Mouse (Mus musculus) cerebellum, adult (tissue): ENCODE results near the gene Tnfsf11.

Source experiments
- ATAC-seq: cut with Nextera tagmentation; 2 replicates; pipeline ENCODE4 v1.9.2; 2017; ENCODE audit warnings: mild to moderate bottlenecking, moderate library complexity, mixed read lengths; ENCODE audit not compliant: insufficient number of reproducible peaks, low FRiP score, low TSS enrichment

Gene Tnfsf11

DNA sequence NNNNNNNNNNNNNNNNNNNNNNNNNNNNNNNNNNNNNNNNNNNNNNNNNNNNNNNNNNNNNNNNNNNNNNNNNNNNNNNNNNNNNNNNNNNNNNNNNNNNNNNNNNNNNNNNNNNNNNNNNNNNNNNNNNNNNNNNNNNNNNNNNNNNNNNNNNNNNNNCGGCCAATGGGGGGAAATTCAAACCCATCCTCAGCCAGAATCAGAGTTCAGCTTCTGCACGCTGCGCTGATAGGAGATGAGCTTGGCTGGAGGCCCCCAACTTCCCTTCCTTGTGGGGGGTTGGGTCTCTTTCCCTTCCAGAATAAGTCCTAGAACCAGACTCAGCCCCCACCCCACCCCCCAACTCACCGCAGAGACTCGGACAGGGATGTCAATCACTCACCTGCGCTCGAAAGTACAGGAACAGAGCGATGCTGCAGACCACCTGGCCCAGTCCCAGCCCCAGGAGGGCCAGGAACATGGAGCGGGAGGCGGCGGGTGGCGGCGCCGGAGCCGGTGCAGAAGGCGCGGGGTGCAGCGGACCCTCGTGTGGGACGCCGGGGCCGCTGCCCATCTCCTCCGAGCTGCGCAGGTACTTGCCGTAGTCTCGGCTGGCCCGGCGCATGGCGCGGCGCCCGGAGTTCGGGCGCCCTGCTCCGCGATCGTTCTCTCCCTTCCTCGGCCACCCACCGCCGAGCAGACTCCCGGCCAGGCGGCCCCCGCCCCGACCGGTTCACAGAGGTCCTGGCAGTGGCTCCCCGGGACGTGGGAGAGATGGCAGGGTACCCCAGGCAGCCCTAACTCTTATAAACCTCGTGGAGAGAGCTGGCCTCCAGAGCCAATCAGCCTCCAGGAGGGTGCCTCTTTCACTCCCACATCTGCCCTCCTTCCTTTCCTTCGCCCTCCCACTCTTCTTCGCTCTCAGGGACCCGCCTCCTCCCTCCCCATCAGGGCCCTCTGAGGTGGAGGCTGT is at the start of gene Tnfsf11:
Gene Tnfsf11 (minus strand): TSS at position 758 of the 952 bp plus-strand sequence.
- no peak for ATAC-seq

DNA sequence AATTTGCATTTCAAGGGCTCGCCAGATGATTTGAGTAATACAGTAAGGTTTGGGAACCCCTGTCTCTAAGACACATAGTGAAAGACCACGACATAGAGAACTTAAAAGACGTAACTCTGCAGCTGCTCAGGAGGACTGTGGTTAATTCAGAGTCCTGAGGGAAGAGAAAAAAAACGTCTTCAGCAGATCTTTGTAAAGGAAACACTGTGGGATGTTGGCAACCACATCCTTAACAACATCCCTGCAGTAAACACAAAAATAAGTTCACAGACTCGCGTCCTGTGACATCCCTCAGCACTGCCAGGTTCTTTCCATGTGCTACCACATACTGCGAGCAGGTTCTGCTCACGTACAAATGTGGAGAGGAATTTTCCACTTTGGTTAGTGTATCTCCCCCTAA is 48.9 kb upstream of the Tnfsf11 start:
- no peak for ATAC-seq

DNA sequence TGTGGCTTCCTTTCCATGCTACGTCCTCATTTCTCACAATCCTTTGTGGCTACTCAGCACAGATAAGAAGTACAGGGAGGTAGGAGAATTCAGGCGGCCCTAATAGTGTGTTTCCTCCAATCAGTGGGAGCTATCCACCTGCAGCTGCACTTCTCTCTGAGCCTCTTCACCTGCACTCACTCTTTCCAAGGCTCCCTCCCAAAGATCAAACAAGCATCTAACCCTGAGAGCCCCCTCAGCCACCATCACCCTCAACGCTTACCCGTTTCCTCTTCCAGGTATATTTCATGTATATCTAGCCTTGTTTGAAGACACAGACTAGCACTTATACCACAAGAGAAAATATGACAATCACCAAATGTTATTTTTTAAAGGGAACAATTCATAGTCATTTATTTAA is 47.5 kb upstream of the Tnfsf11 start:
- ATAC-seq = no peak

DNA sequence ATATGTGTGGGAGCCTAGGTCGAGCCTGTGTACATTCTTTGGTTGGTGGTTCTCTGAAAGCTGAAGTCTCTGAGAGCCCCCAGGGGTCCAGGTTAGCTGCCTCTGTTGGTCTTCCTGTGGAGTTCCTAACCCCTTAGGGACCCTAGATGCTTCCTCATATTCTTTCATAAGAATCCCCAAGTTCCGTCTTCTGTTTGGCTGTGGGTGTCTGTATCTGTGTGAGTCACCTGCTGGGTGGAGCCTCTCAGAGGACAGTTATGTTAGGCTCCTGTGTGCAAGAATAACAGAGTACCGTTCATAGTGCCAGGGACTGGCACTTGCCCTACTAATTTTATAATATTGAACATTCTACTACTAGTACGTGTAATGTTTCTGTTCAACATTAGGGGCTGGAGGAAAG is 45.0 kb upstream of the Tnfsf11 start:
- ATAC-seq = no peak

DNA sequence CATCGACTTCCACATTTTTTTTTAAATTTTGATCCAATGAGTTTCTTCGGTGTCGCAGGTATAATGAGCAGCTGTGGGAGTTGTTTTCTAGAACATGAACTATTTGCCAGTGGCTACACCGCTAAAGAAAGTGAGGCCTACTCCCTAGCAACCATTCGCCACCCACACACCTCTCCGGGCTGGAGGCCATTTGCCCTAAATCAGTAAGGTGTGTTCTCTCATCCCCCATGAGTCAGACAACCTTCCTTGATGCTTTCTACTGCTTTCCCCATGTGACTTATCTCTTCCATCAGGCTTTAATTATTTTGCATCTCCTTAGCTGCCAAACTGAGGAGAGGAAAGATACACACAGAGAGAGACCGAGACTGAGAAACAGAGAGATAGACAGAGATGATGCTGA is 43.7 kb upstream of the Tnfsf11 start:
- ATAC-seq = no peak

DNA sequence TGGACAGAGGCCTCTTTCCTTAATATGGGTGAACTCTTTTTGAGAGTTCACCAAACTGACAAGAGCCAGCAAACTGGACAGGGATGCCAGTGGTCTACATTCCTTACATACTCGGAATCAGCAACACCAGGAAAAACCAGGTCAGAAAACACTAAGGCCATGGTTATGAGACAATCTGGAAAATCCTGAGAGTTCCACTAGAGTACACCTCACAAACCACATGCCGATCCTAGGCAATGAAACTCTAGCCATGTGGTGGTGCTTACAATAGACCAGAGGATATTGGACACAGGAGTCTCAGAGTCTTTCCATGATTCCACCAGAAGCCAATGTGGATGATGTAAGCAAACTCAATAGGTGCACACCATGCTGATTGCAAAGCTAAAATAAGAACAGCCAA is 39.9 kb upstream of the Tnfsf11 start:
- ATAC-seq = no peak

DNA sequence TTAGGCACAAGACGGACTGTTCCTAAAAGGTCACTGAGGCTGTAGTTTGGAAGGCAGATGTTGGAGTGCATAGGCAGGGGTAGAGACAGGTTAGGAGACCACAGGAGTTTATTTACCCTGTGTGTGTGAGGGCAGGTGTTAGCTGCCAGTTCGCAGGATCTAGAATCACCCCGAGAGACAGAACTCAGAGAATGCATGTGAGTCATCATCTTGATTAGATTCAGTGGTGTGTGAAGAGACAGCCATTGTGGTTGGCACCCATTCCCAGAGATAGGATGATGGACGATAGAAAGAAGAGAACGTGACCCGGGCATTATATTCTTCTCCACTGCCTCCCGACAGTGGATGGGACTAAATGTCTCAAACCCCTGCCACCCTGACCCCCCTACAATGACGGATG is 35.2 kb upstream of the Tnfsf11 start:
- no peak for ATAC-seq

DNA sequence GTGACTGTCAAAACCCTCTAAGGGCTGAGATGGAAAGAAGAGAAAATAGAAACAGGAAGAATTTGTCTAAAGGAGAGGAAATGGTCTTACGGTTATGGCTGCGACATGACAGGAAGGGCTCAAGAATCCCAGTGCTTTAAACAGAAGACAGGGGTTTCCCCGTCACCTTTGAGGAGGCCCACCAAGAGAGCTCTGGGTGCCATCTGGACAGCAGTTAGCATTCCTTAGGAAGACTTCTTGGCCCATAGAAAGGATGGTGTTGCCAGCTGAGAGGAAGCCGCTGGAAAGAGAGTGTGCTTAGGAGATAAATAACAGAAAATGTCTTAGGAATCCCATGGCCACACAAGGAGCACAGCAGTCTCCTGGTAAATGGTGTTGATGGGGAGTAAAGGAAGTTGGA is 34.3 kb upstream of the Tnfsf11 start:
- ATAC-seq = no peak

DNA sequence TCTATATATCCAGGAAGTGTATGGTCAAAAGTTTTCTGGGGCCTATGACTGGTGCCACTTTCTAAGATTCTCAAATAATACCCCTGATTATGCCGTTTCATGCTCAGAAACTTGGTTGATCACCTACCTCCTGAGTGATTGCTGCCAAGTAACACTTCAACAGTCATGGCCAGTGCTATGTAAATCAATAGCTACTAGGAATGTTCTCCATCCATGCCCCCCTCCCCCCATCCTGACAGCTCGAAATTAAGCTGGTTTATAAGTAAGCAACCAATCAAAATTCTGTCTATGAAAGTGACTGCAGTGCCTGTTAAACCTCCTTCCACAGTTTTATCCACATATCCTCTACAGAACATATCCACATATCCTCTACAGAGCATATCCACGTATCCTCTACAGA is 25.5 kb upstream of the Tnfsf11 start:
- no peak for ATAC-seq

DNA sequence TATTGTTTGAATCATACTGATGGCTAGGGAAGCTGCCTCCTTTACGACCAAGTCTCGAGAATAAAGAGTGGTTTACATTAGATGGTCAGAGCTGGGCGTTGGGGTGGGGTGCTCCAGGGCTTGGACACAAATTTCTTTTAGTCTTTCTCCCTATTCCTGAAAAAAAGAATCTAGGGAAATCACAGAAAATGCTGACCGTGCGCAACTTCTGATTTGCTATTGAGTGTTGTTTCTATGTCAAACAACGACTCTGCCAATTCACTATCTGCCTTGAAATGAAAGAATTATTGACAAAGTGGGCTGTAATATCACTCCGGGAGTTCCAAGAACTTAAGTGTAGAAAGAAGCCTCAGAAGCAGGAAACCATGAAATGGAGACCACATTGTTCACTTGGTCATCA is 23.5 kb upstream of the Tnfsf11 start:
- ATAC-seq = no peak

DNA sequence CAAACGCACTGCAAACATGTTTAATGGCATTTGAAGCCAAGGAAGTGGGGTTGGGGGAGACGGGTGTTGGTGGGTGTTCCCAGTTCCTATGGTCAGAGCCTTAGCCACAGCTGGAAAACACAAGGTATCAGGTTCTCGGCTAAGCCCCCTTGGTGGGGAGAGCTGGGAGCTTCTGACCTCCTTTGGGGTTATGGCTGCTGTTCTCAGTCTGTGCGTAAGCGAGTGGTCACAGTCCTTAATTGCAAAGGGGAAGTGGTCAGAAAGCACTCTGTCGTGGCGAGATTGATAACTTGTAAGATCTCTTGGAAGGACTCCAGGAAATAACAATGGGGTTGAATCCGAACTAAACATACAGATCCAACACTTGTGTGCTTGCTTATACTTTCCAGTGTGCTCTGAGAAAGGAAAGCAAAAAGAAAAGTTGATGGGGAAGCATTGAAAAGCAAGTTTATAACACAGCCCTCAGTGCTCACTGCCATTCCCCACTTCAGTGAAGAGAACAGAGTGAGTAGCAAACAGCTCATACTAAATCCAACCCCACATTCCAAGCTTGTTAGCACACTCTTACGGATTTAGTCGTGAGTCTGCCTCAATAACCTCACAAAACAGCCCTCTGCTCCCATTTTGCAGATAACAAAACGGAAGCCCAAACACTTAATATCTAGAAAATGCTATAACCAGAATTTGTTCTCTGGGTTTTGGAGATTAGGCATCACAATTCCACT is 22.9 kb upstream of the Tnfsf11 start:
- ATAC-seq = no peak

DNA sequence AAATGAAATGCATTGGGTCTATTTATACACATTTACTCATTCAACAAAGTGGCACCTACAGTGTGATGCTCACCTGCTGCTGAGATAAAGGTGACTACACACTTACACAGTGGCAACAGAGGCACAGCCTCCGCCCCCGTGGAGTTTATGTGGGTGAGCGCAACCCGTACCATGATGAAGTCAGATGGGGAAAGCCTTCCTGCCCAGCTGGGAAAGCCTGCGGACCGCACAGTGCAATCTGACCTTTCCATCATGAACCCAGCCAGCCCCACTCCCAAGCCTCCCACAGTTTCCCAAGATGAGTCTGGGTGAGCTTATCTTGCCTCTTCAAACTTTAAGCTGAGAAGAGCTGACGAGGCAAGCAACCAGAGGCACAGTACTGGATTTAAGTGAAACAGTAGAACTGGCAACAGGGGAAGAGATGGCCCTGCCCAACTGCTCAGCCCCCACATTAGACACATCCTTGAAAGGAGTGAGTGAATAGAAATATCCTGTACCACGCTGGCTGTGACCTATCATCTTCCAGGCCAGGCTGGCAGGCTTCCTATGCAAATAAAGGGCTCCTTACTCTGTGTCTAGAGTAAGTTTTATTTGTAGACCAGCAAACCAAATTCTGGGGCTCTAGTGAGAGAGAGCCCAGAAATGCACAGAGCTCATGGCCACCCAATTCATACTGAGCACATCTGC is 22.1 kb upstream of the Tnfsf11 start:
- no peak for ATAC-seq

DNA sequence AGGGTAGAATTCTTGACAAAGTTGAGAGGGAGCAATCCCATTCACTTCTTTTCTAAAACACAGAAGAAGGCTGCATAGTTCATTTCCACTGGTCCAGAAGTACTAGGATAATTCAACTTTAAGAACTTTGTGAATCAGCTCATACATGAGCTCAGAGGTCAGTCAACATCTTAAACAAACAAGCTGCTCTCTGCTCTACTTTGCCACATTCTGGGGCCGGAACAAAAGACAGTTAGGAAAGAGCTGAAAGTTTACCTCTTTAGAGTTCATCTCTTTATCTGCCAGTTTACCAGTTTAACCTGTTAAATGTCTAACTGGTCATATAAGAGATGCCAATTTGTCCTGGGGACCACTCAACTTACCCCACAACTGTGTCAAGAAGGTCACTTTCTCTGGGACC is 15.5 kb upstream of the Tnfsf11 start:
- no peak for ATAC-seq

DNA sequence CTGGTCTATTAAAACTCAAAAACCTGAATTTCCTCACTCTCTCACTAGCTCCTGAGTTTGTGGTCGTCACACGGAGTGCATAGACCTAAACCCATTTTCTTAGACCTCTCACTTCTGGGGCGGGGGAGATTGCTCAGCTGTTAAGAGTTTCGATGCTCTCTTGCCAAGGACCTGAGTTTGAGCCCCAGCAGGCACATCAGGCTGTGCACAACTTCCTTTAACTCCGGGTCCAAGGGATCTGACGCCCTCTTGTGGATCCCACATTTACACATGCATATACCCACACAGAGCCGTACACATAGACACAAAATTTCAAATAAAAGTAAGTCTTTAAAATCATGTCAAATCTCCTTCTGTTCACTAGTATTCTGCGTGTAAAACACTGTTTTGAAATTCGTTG is 15.1 kb upstream of the Tnfsf11 start:
- ATAC-seq = no peak

DNA sequence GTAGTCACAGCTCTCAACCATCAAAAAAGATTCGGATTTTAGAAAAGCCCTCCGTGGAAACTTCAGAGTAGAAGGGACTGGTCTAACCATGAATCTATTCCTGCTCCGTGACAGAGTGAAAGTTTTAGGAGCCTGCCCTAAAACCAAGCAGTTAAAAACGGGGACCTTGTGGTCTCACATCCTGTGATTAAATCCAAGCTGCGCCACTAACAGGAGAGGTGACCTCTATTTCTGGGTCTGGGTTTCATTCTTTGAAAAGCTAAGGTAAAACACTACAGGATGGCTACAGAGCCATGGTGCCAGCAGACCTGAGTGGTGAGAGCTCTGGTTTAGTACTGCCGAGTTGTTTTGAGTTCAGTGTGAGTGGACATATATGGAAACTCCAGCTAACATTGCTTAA is 12.4 kb upstream of the Tnfsf11 start:
- ATAC-seq = no peak

DNA sequence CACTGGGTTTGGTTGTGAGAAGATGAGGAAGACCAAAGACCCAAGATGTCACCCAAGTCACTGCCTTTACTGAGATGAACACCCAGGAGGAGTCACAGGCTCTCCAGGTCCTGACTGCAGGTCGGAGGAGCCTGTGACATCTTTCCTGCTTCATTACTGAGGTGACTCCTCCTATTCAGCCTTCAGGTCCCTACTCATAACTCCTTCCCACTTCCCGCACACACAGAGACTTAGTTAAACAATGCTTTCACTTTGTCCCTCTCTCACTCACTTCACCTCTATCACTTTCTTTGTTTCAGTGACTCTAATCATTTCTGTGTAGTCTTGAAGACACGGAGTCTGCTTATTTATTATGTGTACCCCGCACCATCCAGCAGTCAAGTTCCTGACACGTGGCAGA is 11.7 kb upstream of the Tnfsf11 start:
- no peak for ATAC-seq

DNA sequence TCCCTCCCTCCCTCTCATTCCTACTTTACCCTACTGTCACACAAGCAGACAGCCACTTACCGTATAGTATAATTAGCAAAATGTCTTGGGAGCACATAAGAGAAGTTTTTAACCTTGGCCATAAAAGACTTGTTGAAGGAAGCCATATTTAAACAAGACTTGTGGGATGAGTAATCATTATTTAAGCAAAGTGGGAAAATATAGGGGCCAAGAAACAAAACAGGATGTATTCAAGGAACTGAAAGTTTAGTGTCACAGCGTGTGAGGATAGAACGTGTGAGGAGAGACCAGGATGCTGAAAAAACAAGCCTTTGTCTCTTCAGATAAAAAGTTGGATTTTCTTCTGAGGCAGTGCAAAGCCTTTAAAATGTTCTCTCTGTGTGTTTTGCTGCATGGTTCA is 11.2 kb upstream of the Tnfsf11 start:
- no peak for ATAC-seq

DNA sequence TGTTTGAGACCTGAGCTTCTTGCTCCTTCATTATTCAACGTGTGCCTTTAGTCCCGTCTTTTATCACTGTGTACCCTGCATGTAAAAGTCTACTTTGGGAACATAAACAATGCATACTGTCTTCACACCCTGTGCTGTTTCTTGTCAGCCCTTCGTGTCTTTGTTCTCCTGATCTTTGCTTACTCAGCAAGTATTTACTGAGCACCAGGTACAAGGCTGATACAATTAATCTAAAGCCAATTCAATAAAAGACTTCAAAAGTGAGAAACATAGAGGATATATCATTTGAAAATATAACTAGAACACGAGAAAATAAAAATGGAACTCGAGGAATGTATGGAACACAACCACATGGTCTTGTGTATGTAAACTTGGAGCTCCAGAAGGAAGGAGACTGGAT is 9.8 kb upstream of the Tnfsf11 start:
- no peak for ATAC-seq

DNA sequence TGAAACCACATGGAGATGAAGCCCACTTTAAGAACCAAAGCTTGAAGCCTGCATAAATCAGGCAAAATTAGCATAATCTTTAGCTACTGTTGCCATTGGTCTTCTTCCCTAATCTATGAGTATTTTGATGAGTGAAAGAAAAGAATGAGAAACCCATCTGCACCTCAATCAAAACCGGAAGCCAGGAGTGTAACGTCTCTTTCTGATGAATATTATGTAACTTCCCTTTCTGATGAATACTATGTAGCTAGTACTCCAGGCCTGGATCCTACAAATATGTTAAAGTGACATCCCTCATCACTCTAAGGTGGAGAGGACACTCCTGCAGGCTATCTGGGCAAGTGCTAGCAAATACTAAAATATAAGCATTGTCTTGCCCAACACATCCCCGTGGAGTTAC is 6.9 kb downstream of the Tnfsf11 start:
- no peak for ATAC-seq

DNA sequence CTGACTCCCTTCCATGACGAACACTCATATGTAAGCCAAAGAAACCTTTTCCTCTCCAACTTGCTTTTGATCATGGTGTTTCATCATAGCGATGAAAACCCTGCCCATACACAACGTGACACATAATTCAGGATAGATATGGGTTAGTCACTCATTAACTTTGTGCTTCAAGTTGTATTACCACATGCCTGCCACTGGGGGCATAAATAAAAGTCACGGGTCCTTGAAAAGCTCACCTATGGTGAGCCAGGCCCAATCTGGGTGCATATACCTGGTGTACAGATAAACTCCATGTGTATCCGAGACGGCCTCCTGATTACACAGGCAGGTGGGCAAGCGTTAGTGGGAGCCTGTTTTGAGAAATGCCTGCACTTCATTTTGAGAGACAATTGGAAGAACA is 15.2 kb downstream of the Tnfsf11 start:
- no peak for ATAC-seq

DNA sequence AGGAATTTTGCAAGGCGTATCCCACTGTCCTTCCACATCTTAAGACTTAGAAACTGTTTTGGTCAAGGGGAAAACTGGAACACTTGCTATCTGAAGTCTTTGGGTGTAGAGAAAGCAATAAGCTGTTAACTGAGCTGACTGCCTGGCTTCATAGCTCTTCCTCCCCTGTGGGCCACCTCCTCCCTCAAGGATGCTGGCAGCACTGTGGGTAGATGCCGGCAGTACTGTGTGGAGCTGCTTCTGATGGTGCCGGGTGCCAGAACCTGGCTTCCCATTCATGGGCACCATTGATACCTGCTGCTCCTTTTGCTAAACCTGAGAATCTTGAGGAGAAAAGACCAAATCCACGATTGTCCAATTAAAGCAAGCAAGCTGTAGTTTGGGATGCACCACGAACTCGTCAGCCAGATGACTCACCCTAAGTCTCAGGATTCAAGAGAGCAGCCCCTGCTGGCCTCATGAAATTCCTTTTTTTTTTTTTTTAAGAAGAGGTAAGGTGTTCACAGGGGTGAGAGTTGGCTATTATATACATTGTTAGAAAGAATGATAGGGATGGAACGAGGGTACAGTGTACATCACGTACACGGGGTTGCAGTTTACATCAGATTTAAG is 17.8 kb downstream of the Tnfsf11 start:
- ATAC-seq = no peak
